Mouse (Mus musculus): ENCODE measurements around the gene Spata2.

Gene Spata2

GRCm38 (mm10) chr2:167449331-167450275 is 43.1 kb downstream of the Spata2 start:
- TF ChIP-seq GATA4 (IDR thresholded peaks at IDR 0.05; ENCODE audit: insufficient replicate concordance, low read length) = no peak

GRCm38 (mm10) chr2:167447629-167448028 is 45.1 kb downstream of the Spata2 start:
- no peak for TF ChIP-seq GATA4 (IDR thresholded peaks at IDR 0.05; ENCODE audit: insufficient replicate concordance, low read length)

GRCm38 (mm10) chr2:167447207-167447606 is 45.5 kb downstream of the Spata2 start:
- no peak for TF ChIP-seq GATA4 (IDR thresholded peaks at IDR 0.05; ENCODE audit: insufficient replicate concordance, low read length)

GRCm38 (mm10) chr2:167445911-167446780 is 46.5 kb downstream of the Spata2 start:
- TF ChIP-seq GATA4 (IDR thresholded peaks at IDR 0.05; ENCODE audit: insufficient replicate concordance, low read length) = no peak

- no peak for TF ChIP-seq GATA4 (IDR thresholded peaks at IDR 0.05; ENCODE audit: insufficient replicate concordance, low read length)
Observed at GRCm38 (mm10) chr2:167443411-167444193, 49.1 kb downstream of the Spata2 start.

- no peak for TF ChIP-seq GATA4 (IDR thresholded peaks at IDR 0.05; ENCODE audit: insufficient replicate concordance, low read length)
Observed at GRCm38 (mm10) chr2:167439422-167439821, 53.3 kb downstream of the Spata2 start.

GRCm38 (mm10) chr2:167436371-167436770 is 56.3 kb downstream of the Spata2 start:
- TF ChIP-seq GATA4 (IDR thresholded peaks at IDR 0.05; ENCODE audit: insufficient replicate concordance, low read length) = no peak

GRCm38 (mm10) chr2:167435631-167436030 is 57.1 kb downstream of the Spata2 start:
- TF ChIP-seq GATA4 (IDR thresholded peaks at IDR 0.05; ENCODE audit: insufficient replicate concordance, low read length) = no peak

- no peak for TF ChIP-seq GATA4 (IDR thresholded peaks at IDR 0.05; ENCODE audit: insufficient replicate concordance, low read length)
Observed at GRCm38 (mm10) chr2:167434570-167434969, 58.1 kb downstream of the Spata2 start.

- no peak for TF ChIP-seq GATA4 (IDR thresholded peaks at IDR 0.05; ENCODE audit: insufficient replicate concordance, low read length)
Observed at GRCm38 (mm10) chr2:167431418-167431776, 61.3 kb downstream of the Spata2 start.

Measured in liver, adult (tissue).